Mouse (Mus musculus) liver, adult 2 months (tissue): ENCODE results near the gene Cactin. TPM values are rescaled to one million over a fixed set of nuclear protein-coding genes. Genes with fewer than 3 reads are reported as not detected.
A peak's percentile ranks its signal among the peaks of the same experiment; 100 is the strongest.

Experiments used
- DNase-seq: peaks from one replicate; pipeline ENCODE4 v3.0.0-alpha.2; 2011; ENCODE audit warnings: low read depth, low spot score; ENCODE audit errors: extremely low read depth
- H3K27ac ChIP-seq: fragments of 200-500 bp; replicated peaks from 2 replicates; pipeline ENCODE4 v1.5.1; 2012; ENCODE audit warnings: low read depth, mild to moderate bottlenecking, control low read depth, inconsistent platforms, low read length; ENCODE audit not compliant: insufficient read depth
- H3K27me3 ChIP-seq: fragments of 200-500 bp; 2 replicates; pipeline ENCODE4 v1.6.1; 2012; ENCODE audit warnings: mild to moderate bottlenecking, moderate library complexity, low read length, inconsistent platforms; ENCODE audit not compliant: control insufficient read depth, insufficient read depth
- H3K36me3 ChIP-seq: fragments of 200-500 bp; 2 replicates; pipeline ENCODE4 v1.6.1; 2012; ENCODE audit warnings: low read length, inconsistent platforms; ENCODE audit not compliant: control insufficient read depth, insufficient read depth
- H3K4me1 ChIP-seq: fragments of 200-500 bp; 2 replicates; pipeline ENCODE4 v1.6.1; 2011; ENCODE audit warnings: low read length; ENCODE audit not compliant: control insufficient read depth, insufficient read depth
- H3K4me3 ChIP-seq: fragments of 200-500 bp; 2 replicates; pipeline ENCODE4 v1.5.1; 2011; ENCODE audit warnings: low read depth, mild to moderate bottlenecking, control low read depth, low read length, moderate library complexity; ENCODE audit not compliant: insufficient read depth
- H3K79me2 ChIP-seq: fragments of 200-500 bp; 2 replicates; pipeline ENCODE4 v1.6.1; 2012; ENCODE audit warnings: inconsistent platforms, mild to moderate bottlenecking, low read length, moderate library complexity; ENCODE audit not compliant: control insufficient read depth, insufficient read depth
- H3K9ac ChIP-seq: fragments of 200-500 bp; 2 replicates; pipeline ENCODE4 v1.6.1; 2012; ENCODE audit warnings: low read depth, mild to moderate bottlenecking, control low read depth, inconsistent platforms, low read length
- CTCF ChIP-seq: fragments of 200-500 bp; IDR thresholded peaks from 2 replicates; pipeline ENCODE4 v1.5.1; 2011; ENCODE audit warnings: low read depth, low read length, control low read depth
- POLR2A ChIP-seq: fragments of 200-500 bp; IDR thresholded peaks from 2 replicates; pipeline ENCODE4 v1.6.1; 2011; ENCODE audit warnings: low read length, control low read depth; ENCODE audit not compliant: insufficient read depth; ENCODE audit errors: extremely low read depth
- WGBS: fragments of 180-500 bp; shearing (Covaris S2); methylation state at CpG from one replicate; pipeline ENCODE4 v1.1.7; 2018; 5-methylcytosine and 5-hydroxymethylcytosine counted together
- polyA plus RNA-seq: library from polyadenylated mRNA; depleted of rRNA; stranded (reverse); fragments of >200 nt; gene quantifications from 2 replicates; pipeline ENCODE4 v1.2.3, GENCODE M21; 2012
- total RNA-seq: library from RNA; depleted of rRNA; stranded (reverse); fragments of >200 nt; gene quantifications from 2 replicates; pipeline ENCODE4 v1.2.3, GENCODE M21; 2014

Gene Cactin
- total and polyA plus RNA-seq, 2 experiments = 5.0 to 14.1 TPM

DNA sequence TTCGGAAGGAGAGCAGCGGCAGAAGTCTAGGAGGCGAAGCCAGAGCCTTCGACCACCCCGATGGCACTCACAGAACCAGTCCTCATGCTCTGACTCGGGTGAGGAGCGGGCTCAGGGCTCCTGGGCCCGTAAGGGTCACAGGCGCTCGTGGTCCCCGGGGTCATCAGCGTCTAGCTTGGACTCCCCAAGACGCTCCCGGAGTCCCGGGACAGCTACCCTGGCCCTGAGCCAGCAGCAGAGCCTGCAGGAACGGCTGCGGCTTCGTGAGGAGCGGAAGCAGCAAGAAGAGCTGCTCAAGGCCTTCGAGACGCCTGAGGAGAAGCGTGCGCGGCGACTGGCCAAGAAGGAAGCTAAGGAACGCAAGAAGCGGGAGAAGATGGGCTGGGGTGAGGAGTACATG lies 1.5 kb downstream of the Cactin start:
- Histone ChIP-seq H3K9ac (no peak overlapping the region), H3K27me3 (no peaks in the 10 kb centered on the region), H3K27ac (no peak overlapping the region), H3K36me3 (peaks cover 7% of the 10 kb centered on the region), H3K4me1 (peaks cover 18% of the 10 kb centered on the region), H3K79me2 (peaks cover 9% of the 10 kb centered on the region; the same call in 1 of the 2 replicates), H3K4me3 (no peak overlapping the region)
- no peak for DNase-seq
- 94% methylated on average over 27 of the region's 27 CpGs for WGBS
- TF ChIP-seq POLR2A (no peak), CTCF (no peak)

GRCm38 (mm10) chr10:81323141-81323775 lies 2.4 kb downstream of the Cactin start:
- H3K36me3 ChIP-seq = peaks cover 7% of the 10 kb centered on the region
- 96% methylated on average over 23 of the region's 23 CpGs for WGBS
- H3K4me3 ChIP-seq = no peak overlapping the region
- no peaks in the 10 kb centered on the region for H3K27me3 ChIP-seq
- H3K27ac ChIP-seq = no peak overlapping the region
- TF ChIP-seq CTCF (no peak), POLR2A (no peak)
- peaks cover 9% of the 10 kb centered on the region; the same call in 1 of the 2 replicates for H3K79me2 ChIP-seq
- no peak overlapping the region for H3K9ac ChIP-seq
- H3K4me1 ChIP-seq = peaks cover 17% of the 10 kb centered on the region
- no peak for DNase-seq

DNA sequence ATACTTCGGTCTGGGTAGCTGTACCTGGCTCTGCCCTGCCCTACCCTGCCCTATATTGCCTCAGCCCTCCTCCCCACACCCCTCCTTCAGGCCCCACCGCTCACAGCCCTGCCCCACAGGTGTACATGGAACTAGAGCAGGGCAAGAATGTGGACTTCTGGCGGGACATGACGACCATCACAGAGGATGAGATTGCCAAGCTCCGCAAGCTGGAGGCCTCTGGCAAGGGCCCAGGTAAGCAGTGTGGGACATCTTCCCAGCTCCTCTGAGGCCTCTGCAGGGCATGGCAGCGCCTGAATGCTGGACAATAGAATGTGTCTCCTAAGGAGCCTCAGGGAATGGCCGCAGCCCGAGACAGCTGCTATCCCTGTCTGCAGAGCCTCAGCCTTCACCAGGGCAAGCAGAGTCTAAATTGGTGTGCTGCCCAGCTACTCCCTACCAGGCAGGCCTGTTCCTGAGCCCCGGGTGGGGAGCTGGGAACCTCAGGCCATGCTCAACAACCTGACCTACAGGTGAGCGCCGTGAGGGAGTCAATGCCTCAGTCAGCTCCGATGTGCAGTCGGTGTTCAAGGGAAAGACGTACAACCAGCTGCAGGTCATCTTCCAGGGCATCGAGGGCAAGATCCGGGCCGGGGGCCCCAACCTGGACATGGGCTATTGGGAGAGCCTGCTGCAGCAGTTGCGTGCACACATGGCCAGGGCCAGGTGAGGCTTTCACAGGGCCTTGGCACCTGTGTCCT lies 3.1 kb downstream of the Cactin start:
- WGBS = 92% methylated on average over 18 of the region's 18 CpGs
- no peaks in the 10 kb centered on the region for H3K27me3 ChIP-seq
- peaks cover 10% of the 10 kb centered on the region for H3K4me1 ChIP-seq
- H3K79me2 ChIP-seq = peaks cover 9% of the 10 kb centered on the region; the same call in 1 of the 2 replicates
- DNase-seq = no peak
- H3K9ac ChIP-seq = no peak overlapping the region
- no peak overlapping the region for H3K27ac ChIP-seq
- no peak overlapping the region for H3K4me3 ChIP-seq
- peaks cover 7% of the 10 kb centered on the region for H3K36me3 ChIP-seq
- TF ChIP-seq CTCF (no peak), POLR2A (no peak)

DNA sequence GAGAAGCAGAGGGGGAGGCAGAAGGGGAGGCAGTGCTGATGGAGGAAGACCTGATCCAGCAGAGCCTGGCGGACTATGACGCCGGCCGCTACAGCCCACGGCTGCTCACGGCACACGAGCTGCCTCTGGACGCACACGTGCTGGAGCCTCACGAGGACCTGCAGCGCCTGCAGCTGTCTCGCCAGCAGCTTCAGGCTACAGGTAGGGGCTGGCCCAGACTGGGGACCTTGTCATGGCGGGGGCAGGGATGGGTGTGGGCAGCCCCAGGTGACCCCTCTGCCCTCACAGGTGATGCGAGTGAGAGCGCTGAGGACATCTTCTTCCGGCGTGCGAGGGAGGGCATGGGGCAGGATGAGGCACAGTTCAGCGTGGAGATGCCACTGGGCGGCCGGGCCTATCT lies 4.3 kb downstream of the Cactin start:
- WGBS = 95% methylated on average over 21 of the region's 21 CpGs
- H3K4me3 ChIP-seq = no peak overlapping the region
- TF ChIP-seq POLR2A = no peak
- no peak for TF ChIP-seq CTCF
- H3K27me3 ChIP-seq = no peaks in the 10 kb centered on the region
- no peak overlapping the region for H3K9ac ChIP-seq
- no peak for DNase-seq
- peaks cover 2% of the 10 kb centered on the region for H3K4me1 ChIP-seq
- H3K79me2 ChIP-seq = peaks cover 9% of the 10 kb centered on the region; the same call in 1 of the 2 replicates
- no peak overlapping the region for H3K27ac ChIP-seq
- peaks cover 7% of the 10 kb centered on the region for H3K36me3 ChIP-seq

- TF ChIP-seq POLR2A = no peak
- no peak for TF ChIP-seq CTCF
- peaks cover 7% of the 10 kb centered on the region for H3K36me3 ChIP-seq
- H3K27me3 ChIP-seq = no peaks in the 10 kb centered on the region
- H3K79me2 ChIP-seq = peaks cover 9% of the 10 kb centered on the region; the same call in 1 of the 2 replicates
- no peak overlapping the region for H3K27ac ChIP-seq
- no peak overlapping the region for H3K4me3 ChIP-seq
- peaks cover 2% of the 10 kb centered on the region for H3K4me1 ChIP-seq
- H3K9ac ChIP-seq = no peak overlapping the region
- DNase-seq = no peak
- WGBS = 94% methylated on average over 18 of the region's 18 CpGs
Observed at GRCm38 (mm10) chr10:81325781-81326180, 4.9 kb downstream of the Cactin start.

GRCm38 (mm10) chr10:81326858-81327257 lies 6.0 kb downstream of the Cactin start:
- Histone ChIP-seq H3K4me3 (no peak overlapping the region), H3K79me2 (peaks cover 6% of the 10 kb centered on the region; the same call in 1 of the 2 replicates), H3K4me1 (peaks cover under 1% of the 10 kb centered on the region), H3K36me3 (peaks cover 7% of the 10 kb centered on the region), H3K27me3 (no peaks in the 10 kb centered on the region), H3K27ac (peak overlapping the region; percentile 47), H3K9ac (no peak overlapping the region)
- no peak for DNase-seq
- TF ChIP-seq CTCF (no peak), POLR2A (no peak)
- WGBS = 65% methylated on average over 6 of the region's 6 CpGs
